Mouse (Mus musculus): ENCODE data around the gene Kcnk15. TPM values are rescaled to one million over a fixed set of nuclear protein-coding genes. Genes with fewer than 3 reads are reported as not detected.

The Kcnk15 gene
- total RNA-seq (2021): not detected
- long read RNA-seq, experiment 1: 0 reads
- long read RNA-seq, experiment 2, partial matches to known transcripts: 0 of 1 reads
- long read RNA-seq, experiment 2, other reads (novel, unspliced or antisense): 1 of 1 reads

- DNase-seq (ENCODE audit: low spot score in 2 of 2): no peak
These were observed at the start of gene Kcnk15 for GRCm38 (mm10) chr2:163853461-163853901. TSS of gene Kcnk15 (plus strand) at chr2:163853651.

DNA sequence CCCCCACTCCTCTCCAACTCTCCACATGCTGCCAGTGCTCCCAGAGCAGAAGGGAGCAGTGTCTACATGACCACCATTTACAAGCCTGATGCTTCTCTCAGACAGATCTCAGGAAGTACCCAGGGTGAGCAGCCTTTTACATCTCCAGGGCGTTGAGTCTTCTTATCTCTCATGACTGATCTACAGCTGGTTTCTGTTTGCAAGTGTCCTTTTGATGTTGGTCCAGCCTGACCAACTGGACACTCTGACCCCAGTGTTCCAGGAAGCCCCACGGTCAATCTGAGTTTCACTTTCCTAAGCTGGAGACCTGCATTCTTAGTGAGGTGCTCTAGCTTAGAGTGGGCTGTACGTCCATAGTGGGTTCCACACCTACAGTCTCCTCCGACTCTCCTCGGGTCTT, 49.6 kb upstream of the Kcnk15 start:
- no peak for DNase-seq (ENCODE audit: low spot score in 2 of 2)

DNA sequence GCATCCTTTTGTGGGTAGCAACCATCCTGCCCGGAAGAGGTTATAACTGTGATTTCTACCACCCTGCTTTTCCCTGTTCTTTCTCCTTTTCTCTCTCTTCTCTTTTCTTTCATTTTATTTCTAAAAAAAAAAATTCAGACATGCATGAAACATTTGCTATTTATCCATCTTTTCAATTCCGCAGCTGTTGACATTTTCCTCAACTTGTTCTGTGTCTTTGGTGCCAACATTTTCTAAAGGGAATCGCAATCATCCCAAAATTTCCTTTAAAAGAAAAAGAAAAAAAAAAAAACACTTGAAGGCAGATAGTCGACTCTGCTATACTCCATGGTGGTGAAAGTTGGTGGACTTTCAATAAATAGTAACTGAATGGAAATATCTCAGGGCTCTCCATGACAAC, 44.3 kb upstream of the Kcnk15 start:
- DNase-seq (ENCODE audit: low spot score in 2 of 2): no peak

GRCm38 (mm10) chr2:163809704-163810103, 43.7 kb upstream of the Kcnk15 start:
- no peak for DNase-seq (ENCODE audit: low spot score in 2 of 2)

DNA sequence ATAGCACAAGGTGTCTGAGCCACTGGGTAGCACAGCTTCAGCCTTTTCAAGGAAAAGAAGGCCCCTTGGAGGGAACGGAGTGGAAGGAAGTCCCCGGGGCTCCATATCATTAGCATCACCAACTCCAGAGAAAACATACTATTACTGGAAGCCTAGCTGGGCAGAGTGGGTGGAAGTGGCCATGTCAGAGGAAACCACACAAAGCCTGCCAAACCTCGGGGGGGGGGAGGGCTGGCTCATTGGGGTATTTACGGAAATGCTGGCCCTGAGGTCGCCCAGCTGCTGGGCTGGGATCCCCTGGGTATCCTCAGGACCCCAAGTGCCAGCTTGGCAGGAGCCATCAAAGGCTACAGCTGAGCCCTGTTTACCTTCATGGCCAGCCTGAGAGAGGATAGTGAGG, 40.4 kb upstream of the Kcnk15 start:
- DNase-seq (ENCODE audit: low spot score in 2 of 2): no peak

- no peak for DNase-seq (ENCODE audit: low spot score in 2 of 2)
These were observed 38.5 kb upstream of the Kcnk15 start for GRCm38 (mm10) chr2:163814739-163815465.

DNA sequence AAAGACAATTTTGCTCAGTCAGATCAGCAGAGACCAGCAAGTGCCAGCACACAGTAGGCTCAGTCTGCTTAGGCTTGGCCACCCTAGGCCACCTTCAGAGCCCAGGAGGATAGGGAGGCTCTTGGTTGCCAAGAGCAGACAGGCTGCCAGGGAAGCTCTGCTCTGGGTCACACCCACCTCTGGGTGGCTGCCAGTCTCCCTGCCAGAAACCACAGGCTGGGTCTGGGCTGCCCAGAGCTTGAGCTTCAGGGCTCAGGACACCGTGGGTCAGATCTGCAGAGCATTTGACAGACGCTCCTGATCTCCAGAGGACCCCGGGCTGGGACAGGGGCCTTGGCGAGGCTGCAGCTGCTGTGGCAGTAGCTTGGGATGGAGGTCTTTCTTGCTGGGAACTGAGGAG, 32.8 kb upstream of the Kcnk15 start, which contains the start of gene Ccn5:
Ccn5 (plus strand) TSS at position 255 of the 400 bp plus-strand sequence.
- peak; percentile 30 to 44 for DNase-seq (ENCODE audit: low spot score in 2 of 2)

- DNase-seq (ENCODE audit: low spot score in 2 of 2): peak in 1 of 2 experiments; percentile 20
These were observed 30.2 kb upstream of the Kcnk15 start for GRCm38 (mm10) chr2:163823248-163823647.

DNA sequence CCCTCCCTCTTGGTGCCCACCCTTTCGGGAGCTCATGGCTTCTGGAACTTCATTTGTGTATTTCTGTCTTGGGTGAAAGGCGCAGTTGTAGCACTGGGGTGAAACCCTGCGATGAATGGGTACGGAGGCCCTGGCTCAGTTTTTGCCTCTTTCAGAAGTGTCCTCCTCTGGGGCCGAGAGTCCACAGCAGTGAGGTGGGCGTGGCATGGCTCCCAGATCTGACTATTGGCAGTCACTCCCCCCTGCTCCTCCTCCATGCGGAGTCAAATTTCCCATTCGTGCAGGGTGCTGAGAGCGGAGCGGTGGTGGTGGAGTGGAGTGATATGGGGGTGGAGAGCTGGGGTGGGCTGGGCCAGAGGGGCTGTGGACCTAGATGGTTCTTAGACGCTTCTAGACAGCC, 29.7 kb upstream of the Kcnk15 start:
- DNase-seq (ENCODE audit: low spot score in 2 of 2): no peak

- no peak for DNase-seq (ENCODE audit: low spot score in 2 of 2)
These were observed 27.6 kb upstream of the Kcnk15 start for GRCm38 (mm10) chr2:163825861-163826260.

GRCm38 (mm10) chr2:163826494-163826893, 27.0 kb upstream of the Kcnk15 start:
- no peak for DNase-seq (ENCODE audit: low spot score in 2 of 2)

DNA sequence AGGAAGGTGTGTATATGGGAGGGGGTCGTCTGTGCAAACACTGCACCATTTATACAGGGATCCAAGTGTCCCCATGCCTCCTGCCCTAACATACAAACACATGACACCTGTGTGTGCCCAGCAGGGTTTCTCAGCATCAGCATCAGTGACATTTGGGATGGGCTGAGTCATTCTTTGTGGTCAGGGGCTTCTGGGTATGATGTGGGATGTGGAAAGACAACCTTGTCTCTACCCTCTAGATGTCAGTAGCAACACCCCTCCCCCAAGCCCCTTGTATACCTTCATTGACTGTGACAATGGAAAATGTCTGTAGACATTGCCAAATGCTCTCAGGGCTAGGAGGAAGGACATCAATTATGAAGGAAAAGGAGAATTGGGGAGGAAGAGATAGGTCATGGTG, 22.3 kb upstream of the Kcnk15 start:
- DNase-seq (ENCODE audit: low spot score in 2 of 2): no peak

GRCm38 (mm10) chr2:163838043-163838442, 15.4 kb upstream of the Kcnk15 start:
- DNase-seq (ENCODE audit: low spot score in 2 of 2): peak in 1 of 2 experiments; percentile 59

GRCm38 (mm10) chr2:163839519-163839918, 13.9 kb upstream of the Kcnk15 start:
- peak in 1 of 2 experiments; percentile 58 for DNase-seq (ENCODE audit: low spot score in 2 of 2)

- no peak for DNase-seq (ENCODE audit: low spot score in 2 of 2)
These were observed 11.4 kb upstream of the Kcnk15 start for GRCm38 (mm10) chr2:163842043-163842442.

DNA sequence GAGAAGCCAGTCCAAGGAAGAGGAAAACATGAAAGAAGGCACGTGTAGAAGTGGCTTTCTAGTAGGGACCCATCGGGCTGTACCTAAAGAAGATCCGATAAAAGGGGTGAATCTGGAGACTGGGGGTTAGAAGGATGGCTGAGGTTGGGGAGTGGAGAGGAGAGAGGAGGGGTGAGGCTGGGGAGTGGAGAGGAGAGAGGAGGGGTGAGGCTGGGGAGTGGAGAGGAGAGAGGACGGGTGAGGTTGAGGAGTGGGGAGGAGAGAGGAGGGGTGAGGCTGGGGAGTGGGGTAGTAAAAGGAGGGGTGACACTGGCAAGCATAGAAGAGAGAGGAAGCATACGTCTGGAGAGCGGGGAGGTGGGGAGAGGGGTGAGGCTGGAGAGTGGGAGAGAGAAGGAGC, 3.8 kb downstream of the Kcnk15 start:
- DNase-seq (ENCODE audit: low spot score in 2 of 2): no peak

GRCm38 (mm10) chr2:163858254-163858947, 5.0 kb downstream of the Kcnk15 start:
- DNase-seq (ENCODE audit: low spot score in 2 of 2): peak in 1 of 2 experiments; percentile 43

- no peak for DNase-seq (ENCODE audit: low spot score in 2 of 2)
These were observed 11.9 kb downstream of the Kcnk15 start for GRCm38 (mm10) chr2:163865311-163865710.

DNA sequence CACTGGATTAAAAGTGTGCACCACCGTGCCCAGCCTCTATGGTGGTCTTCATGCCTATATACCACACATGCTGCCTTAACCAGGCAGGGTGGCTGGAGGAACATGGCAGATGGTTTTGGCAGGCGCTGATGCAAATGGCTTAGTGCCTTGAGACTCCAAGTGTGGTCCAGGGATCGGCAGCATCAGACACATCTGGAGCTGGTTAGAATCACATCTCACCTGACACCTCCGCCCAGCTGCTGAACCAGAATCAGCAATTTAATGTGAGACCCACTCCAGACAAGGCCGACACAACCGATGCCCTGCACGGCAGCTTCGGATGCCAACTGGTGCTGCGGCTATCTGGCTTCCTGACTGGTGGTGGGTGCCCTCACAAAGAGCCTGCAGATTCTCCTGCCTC, 12.6 kb downstream of the Kcnk15 start:
- DNase-seq (ENCODE audit: low spot score in 2 of 2): no peak

- no peak for DNase-seq (ENCODE audit: low spot score in 2 of 2)
These were observed 16.3 kb downstream of the Kcnk15 start for GRCm38 (mm10) chr2:163869783-163870182.

DNA sequence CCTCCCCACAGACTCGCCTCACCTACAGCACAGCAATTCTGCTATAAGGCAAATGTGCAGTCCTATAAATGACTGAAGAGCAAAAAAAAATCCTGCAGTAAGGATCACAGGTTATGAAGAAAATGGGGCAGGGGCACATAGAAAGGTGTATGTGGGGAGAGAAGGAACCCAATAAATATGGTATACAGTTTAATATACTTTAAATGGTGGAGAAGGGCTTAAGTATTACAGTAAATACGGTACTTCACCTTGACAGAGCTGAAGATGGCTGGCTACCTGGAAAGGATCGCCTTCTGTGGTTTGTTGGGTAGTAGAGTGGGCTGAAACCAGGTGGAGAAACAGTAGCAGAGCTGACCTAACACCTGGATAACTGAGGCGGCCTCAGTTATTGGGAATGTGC, 17.8 kb downstream of the Kcnk15 start:
- DNase-seq (ENCODE audit: low spot score in 2 of 2): no peak

DNA sequence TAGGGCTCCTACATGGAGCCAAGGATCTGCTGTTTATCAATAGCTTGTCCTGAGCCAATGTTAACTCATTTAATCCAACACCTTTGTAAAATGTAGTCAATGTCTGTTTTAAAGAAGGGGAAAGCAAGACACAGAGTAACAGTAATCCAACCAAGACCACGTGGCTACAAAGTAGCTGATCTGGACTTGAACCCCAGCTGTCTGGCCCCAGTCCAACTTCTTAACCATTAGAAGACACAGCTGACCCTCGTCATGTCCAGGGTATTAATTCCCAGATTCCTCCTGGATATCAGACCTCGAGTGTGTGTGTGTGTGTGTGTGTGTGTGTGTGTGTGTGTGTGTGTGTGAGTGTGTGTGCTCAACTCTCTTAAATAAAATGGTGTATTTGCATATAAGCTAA, 18.5 kb downstream of the Kcnk15 start:
- DNase-seq (ENCODE audit: low spot score in 2 of 2): no peak
